34 mouse cellular contexts compared by ENCODE assay signal in the genomic region with DNA sequence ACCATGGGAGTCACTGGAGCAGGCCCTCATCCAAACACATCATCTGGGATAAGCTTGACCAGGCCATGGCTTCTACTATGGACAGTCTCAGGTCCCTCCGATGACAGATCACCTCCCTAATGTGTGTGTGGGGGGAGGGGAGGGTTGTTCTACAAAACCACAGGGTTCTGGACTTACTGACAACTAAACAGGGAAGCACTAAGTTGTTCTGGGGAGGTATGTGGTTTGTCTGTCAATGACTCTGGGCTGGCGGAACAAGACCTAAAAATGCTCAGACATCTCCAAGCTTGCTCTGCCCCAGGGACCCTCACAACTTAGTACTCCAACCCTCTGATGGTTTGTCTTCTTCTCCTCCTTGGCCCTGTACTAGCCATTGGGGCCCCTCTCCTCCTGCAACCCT.
"Had no signal": no experiment of that assay in that cellular context is flagged by ENCODE, and none has a peak within 500 bp of the region (broad histone marks: within the 10 kb centered on the region; RNA-seq: fewer than 3 reads in every experiment).

No protein-coding gene starts in this region.

- H3K27me3 ChIP-seq: heart, embryonic 12.5 days; heart, embryonic 13.5 days; heart, embryonic 15.5 days; hindbrain, embryonic 12.5 days; hindbrain, embryonic 13.5 days; hindbrain, embryonic 15.5 days; intestine, embryonic 15.5 days; kidney, embryonic 15.5 days had no signal

- H3K9ac ChIP-seq: heart, embryonic 12.5 days; heart, embryonic 13.5 days; heart, embryonic 15.5 days; hindbrain, embryonic 12.5 days; hindbrain, embryonic 13.5 days; hindbrain, embryonic 14.5 days; hindbrain, embryonic 15.5 days; intestine, embryonic 15.5 days; kidney, embryonic 15.5 days had no signal

- ATAC-seq: hindbrain, embryonic 16.5 days; hindbrain, postnatal 0 days; inflammation-experienced regulatory T-cells, adult 6 months; intestine, embryonic 15.5 days; intestine, embryonic 16.5 days; intestine, postnatal 0 days had no signal

- H3K4me1 ChIP-seq: heart, embryonic 12.5 days; heart, embryonic 13.5 days; heart, embryonic 15.5 days; hindbrain, embryonic 10.5 days; hindbrain, embryonic 12.5 days; hindbrain, embryonic 13.5 days; hindbrain, embryonic 15.5 days; intestine, embryonic 15.5 days; kidney, embryonic 15.5 days had no signal

- H3K4me3 ChIP-seq: heart, embryonic 12.5 days; heart, embryonic 13.5 days; heart, embryonic 15.5 days; hindbrain, embryonic 10.5 days; hindbrain, embryonic 12.5 days; hindbrain, embryonic 13.5 days; hindbrain, embryonic 15.5 days; intestine, embryonic 15.5 days; kidney, embryonic 15.5 days; layer of hippocampus, adult 2 months; left cerebral cortex, adult 2 months had no signal

- DNase-seq: heart, postnatal 10 days; heart, postnatal 14 days; heart, postnatal 36 days; heart, postnatal 4 days; kidney, adult 11 months; kidney, adult 18-20 months; kidney, adult 2 months; kidney, adult 8-10 months; kidney, adult 9 months; kidney, postnatal 10 days; kidney, postnatal 14 days; kidney, postnatal 25 days; kidney, postnatal 36 days; kidney, postnatal 4 days; layer of hippocampus, adult 9-11 months; layer of hippocampus, postnatal 36 days had no signal

- H3K27ac ChIP-seq: heart, embryonic 13.5 days; heart, embryonic 15.5 days; hindbrain, embryonic 10.5 days; hindbrain, embryonic 12.5 days; hindbrain, embryonic 13.5 days; hindbrain, embryonic 14.5 days; hindbrain, embryonic 15.5 days; hindbrain, postnatal 0 days; intestine, embryonic 15.5 days; kidney, embryonic 15.5 days; kidney, postnatal 0 days; layer of hippocampus, adult 2 months; left cerebral cortex, adult 2 months had no signal

- H3K36me3 ChIP-seq: heart, embryonic 12.5 days; heart, embryonic 13.5 days; heart, embryonic 15.5 days; hindbrain, embryonic 10.5 days; hindbrain, embryonic 12.5 days; hindbrain, embryonic 13.5 days; hindbrain, embryonic 15.5 days; intestine, embryonic 15.5 days; kidney, embryonic 15.5 days had no signal
